In genomic region chr8:120715200-120715599, GRCm38 (mm10) we compare ENCODE assay signal across 11 mouse cellular contexts. TPM values are rescaled to one million over a fixed set of nuclear protein-coding genes. Genes with fewer than 3 reads are reported as not detected.
DNase-seq lines count a peak whose midpoint lies in the region; ATAC-seq and TF ChIP-seq lines count a peak whose summit lies in the region.
"Had no signal": no experiment of that assay in that cellular context is flagged by ENCODE, and none has a peak within 500 bp of the region (broad histone marks: within the 10 kb centered on the region; RNA-seq: fewer than 3 reads in every experiment).

No protein-coding gene starts in this region.

- H3K79me2 ChIP-seq in liver, adult 2 months (ENCODE audit: control insufficient read depth, insufficient read depth, low read length), result no peaks in the 10 kb centered on the region

- intact Hi-C loops in heart, postnatal 25 days (cut with DNase I), result no loop called here

- H3K4me1 ChIP-seq in liver, adult 2 months (ENCODE audit: control insufficient read depth, insufficient read depth, low read length), result no peaks in the 10 kb centered on the region
- H3K4me1 ChIP-seq: hindbrain, embryonic 15.5 days had no signal

- H3K27me3 ChIP-seq in liver, adult 2 months (ENCODE audit: control insufficient read depth, insufficient read depth, low read length), result no peaks in the 10 kb centered on the region
- H3K27me3 ChIP-seq: hindbrain, embryonic 15.5 days had no signal

- no peaks in the 10 kb centered on the region for H3K36me3 ChIP-seq in liver, adult 2 months (ENCODE audit: control insufficient read depth, insufficient read depth, low read length)
- H3K36me3 ChIP-seq: hindbrain, embryonic 15.5 days had no signal

- 0 out of 2 replicates have a peak overlapping the region, but pooled peaks have one; percentile 20 for H3K27ac ChIP-seq in liver, adult 2 months (replicated peaks; ENCODE audit: insufficient read depth, low read depth, low read length)
- H3K27ac ChIP-seq: hindbrain, embryonic 15.5 days had no signal

- WGBS in liver, adult 2 months, result 70% methylated on average over 6 of the region's 6 CpGs

- peak; percentile 68 for ATAC-seq in common myeloid progenitor, adult 5-6 weeks (replicated peaks; ENCODE audit: low read depth, poor library complexity, severe bottlenecking)
- no peak for ATAC-seq in megakaryocyte-erythroid progenitor cell, adult 5-6 weeks (replicated peaks; ENCODE audit: low FRiP score, low TSS enrichment, poor library complexity, severe bottlenecking)

- no peak for TF ChIP-seq CTCF in liver, adult 2 months (IDR thresholded peaks at IDR 0.05; ENCODE audit: low read depth, low read length)

- no peak overlapping the region for H3K9ac ChIP-seq in liver, adult 2 months (ENCODE audit: low read depth, low read length)
- H3K9ac ChIP-seq: hindbrain, embryonic 15.5 days had no signal

- DNase-seq in heart, adult 11 months, result peak; percentile 94
- no peak for DNase-seq in heart, postnatal 25 days (ENCODE audit: low spot score)
- DNase-seq in liver, adult 2 months (ENCODE audit: extremely low read depth, low read depth, low spot score), result peak; percentile 30
- DNase-seq in liver, result no peak
- peak; percentile 60 to 81 for DNase-seq in natural killer cell, adult 2 months (ENCODE audit: low spot score in 2 of 2)
- no peak for DNase-seq in retina, embryonic 14.5 days (ENCODE audit: low spot score)
- DNase-seq: cerebellum, adult 8-10 months; right cerebral cortex, postnatal 4 days had no signal

- no peak overlapping the region for H3K4me3 ChIP-seq in liver, adult 2 months (ENCODE audit: insufficient read depth, low read depth, low read length)
- H3K4me3 ChIP-seq: hindbrain, embryonic 15.5 days had no signal

- no peak for TF ChIP-seq POLR2A in liver, adult 2 months (IDR thresholded peaks at IDR 0.05; ENCODE audit: extremely low read depth, insufficient read depth, low read length)

RNA-seq across cellular contexts. Expression of gene Irf8, which starts 21.0 kb away (rescaled TPM):
- total RNA-seq in heart, postnatal 25 days (2021), result 1 to 10 TPM; 3.2 to 4.5 TPM
- total RNA-seq in liver, adult 2 months (2014; rRNA removed), result 5.5 and 7.6 TPM in 2 replicates
- polyA plus RNA-seq in liver, adult 2 months (2012; rRNA removed), result 3.3 and 7.0 TPM in 2 replicates
- total RNA-seq in common myeloid progenitor, adult 5-6 weeks (2017), result 97.9 and 117 TPM in 2 replicates
- 1.0 and 1.3 TPM in 2 replicates for total RNA-seq in megakaryocyte-erythroid progenitor cell, adult 5-6 weeks (2014; fragmentation: Nextera tagmentation)
- total RNA-seq in megakaryocyte-erythroid progenitor cell, adult 5-6 weeks (2017), result 3.7 and 6.9 TPM in 2 replicates

RNA-seq across cellular contexts. Expression of gene Emc8, which starts 46.8 kb away (rescaled TPM):
- 10 to 100 TPM; 45.6 to 46.9 TPM for total RNA-seq in heart, postnatal 25 days (2021)
- 6.7 and 11.9 TPM in 2 replicates for total RNA-seq in liver, adult 2 months (2014; rRNA removed)
- 47.8 and 53.3 TPM in 2 replicates for polyA plus RNA-seq in liver, adult 2 months (2012; rRNA removed)
- 44.9 and 59.9 TPM in 2 replicates for total RNA-seq in common myeloid progenitor, adult 5-6 weeks (2017)
- total RNA-seq in megakaryocyte-erythroid progenitor cell, adult 5-6 weeks (2014; fragmentation: Nextera tagmentation), result 32.8 and 36.5 TPM in 2 replicates
- total RNA-seq in megakaryocyte-erythroid progenitor cell, adult 5-6 weeks (2017), result 69.8 and 87.1 TPM in 2 replicates

RNA-seq across cellular contexts. Expression of gene Cox4i1, which starts 47.2 kb away (rescaled TPM):
- 1,000 to 10,000 TPM; 4,549 to 4,664 TPM for total RNA-seq in heart, postnatal 25 days (2021)
- 706 and 858 TPM in 2 replicates for total RNA-seq in liver, adult 2 months (2014; rRNA removed)
- polyA plus RNA-seq in liver, adult 2 months (2012; rRNA removed), result 1,059 and 1,162 TPM in 2 replicates
- 392 and 496 TPM in 2 replicates for total RNA-seq in common myeloid progenitor, adult 5-6 weeks (2017)
- total RNA-seq in megakaryocyte-erythroid progenitor cell, adult 5-6 weeks (2014; fragmentation: Nextera tagmentation), result 1,045 and 1,237 TPM in 2 replicates
- 386 and 612 TPM in 2 replicates for total RNA-seq in megakaryocyte-erythroid progenitor cell, adult 5-6 weeks (2017)

RNA-seq across cellular contexts. Expression of gene Gm27021, which starts 47.3 kb away (rescaled TPM):
- not detected for total RNA-seq in heart, postnatal 25 days (2021)
- 1.4 TPM in 1 of 2 replicates, not detected in the other for total RNA-seq in liver, adult 2 months (2014; rRNA removed)
- not detected in 2 replicates for polyA plus RNA-seq in liver, adult 2 months (2012; rRNA removed)
- total RNA-seq in common myeloid progenitor, adult 5-6 weeks (2017), result not detected in 2 replicates
- not detected in 2 replicates for total RNA-seq in megakaryocyte-erythroid progenitor cell, adult 5-6 weeks (2014; fragmentation: Nextera tagmentation)
- not detected in 2 replicates for total RNA-seq in megakaryocyte-erythroid progenitor cell, adult 5-6 weeks (2017)

Comparison
In these comparisons a context has a peak if more than half of its experiments do, and no peak if none do; other contexts are left out.
1. DNase-seq: peak in heart, adult 11 months (single experiment), liver, adult 2 months (single experiment) and natural killer cell, adult 2 months (2 of 2); none in heart, postnatal 25 days (single experiment), liver (single experiment) and retina, embryonic 14.5 days (single experiment).
2. RNA of gene Irf8, which starts 21.0 kb away (total RNA-seq): 97.9 to 117 TPM in common myeloid progenitor, adult 5-6 weeks; 1.0 to 6.9 TPM in megakaryocyte-erythroid progenitor cell, adult 5-6 weeks, 5.5 to 7.6 TPM in liver, adult 2 months and 3.2 to 4.5 TPM in heart, postnatal 25 days; every median in the first group is over 10 times any median in the second.